Comparison of ENCODE assay signal across 13 mouse cellular contexts in the genomic region with DNA sequence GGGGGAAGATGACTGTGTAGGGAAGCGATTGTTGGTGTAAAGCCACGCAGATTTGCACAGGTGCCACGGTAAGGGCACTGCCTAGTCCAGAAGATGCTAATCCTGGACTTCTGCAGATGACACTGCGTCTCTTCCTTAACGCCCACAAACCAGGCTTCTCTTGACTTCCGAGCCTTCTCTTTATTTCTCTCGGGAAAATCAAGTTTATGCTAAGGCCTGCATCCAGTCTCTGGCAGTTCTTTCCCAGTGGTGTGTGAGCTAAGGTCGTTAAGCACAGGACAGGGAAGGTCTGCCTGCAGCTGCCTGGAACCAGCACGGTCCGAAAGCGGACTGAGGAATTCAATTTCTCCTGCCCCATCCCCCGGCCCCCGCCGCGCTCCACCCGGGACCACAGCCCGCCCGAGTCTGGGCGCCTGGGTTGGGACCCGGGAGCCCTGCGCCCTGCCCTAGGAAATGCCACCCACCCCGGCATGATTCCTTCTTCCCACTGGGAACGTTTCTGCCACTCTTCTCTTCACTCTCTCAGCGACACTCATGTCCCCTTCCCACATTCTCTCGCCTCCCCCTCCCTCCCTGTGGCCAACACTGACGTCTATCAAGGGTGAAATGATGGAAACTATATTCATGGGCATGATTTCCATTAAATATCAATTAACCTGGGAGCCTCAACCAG. TPM values are rescaled to one million over a fixed set of nuclear protein-coding genes. Genes with fewer than 3 reads are reported as not detected.
DNase-seq lines count a peak whose midpoint lies in the region; ATAC-seq and TF ChIP-seq lines count a peak whose summit lies in the region.
"Had no signal": no experiment of that assay in that cellular context is flagged by ENCODE, and none has a peak within 500 bp of the region (broad histone marks: within the 10 kb centered on the region; RNA-seq: fewer than 3 reads in every experiment).

No protein-coding gene starts in this region.

- no peak overlapping the region for H3K27ac ChIP-seq in stomach, embryonic 15.5 days
- H3K27ac ChIP-seq in stomach, postnatal 0 days (replicated peaks), result no peak overlapping the region
- H3K27ac ChIP-seq: hindbrain, embryonic 14.5 days; left cerebral cortex, adult 2 months; midbrain, embryonic 13.5 days had no signal

- no peak for ATAC-seq in stomach, embryonic 15.5 days (ENCODE audit: insufficient read depth, low FRiP score, low read depth)
- ATAC-seq in stomach, postnatal 0 days (ENCODE audit: low FRiP score, low TSS enrichment), result no peak
- ATAC-seq: midbrain, embryonic 13.5 days had no signal

- no peaks in the 10 kb centered on the region for H3K36me3 ChIP-seq in stomach, embryonic 15.5 days
- H3K36me3 ChIP-seq in stomach, postnatal 0 days (ENCODE audit: control insufficient read depth, insufficient read depth, low read length), result no peaks in the 10 kb centered on the region
- H3K36me3 ChIP-seq: midbrain, embryonic 13.5 days had no signal

- peaks cover 13% of the 10 kb centered on the region for H3K4me1 ChIP-seq in stomach, embryonic 15.5 days
- H3K4me1 ChIP-seq in stomach, postnatal 0 days (replicated peaks; ENCODE audit: control insufficient read depth, insufficient read depth), result no peaks in the 10 kb centered on the region

- H3K9ac ChIP-seq in stomach, embryonic 15.5 days, result no peak overlapping the region
- no peak overlapping the region for H3K9ac ChIP-seq in stomach, postnatal 0 days (ENCODE audit: low read length)
- H3K9ac ChIP-seq: hindbrain, embryonic 14.5 days; midbrain, embryonic 13.5 days had no signal

- H3K9me3 ChIP-seq in stomach, embryonic 15.5 days, result no peaks in the 10 kb centered on the region
- H3K9me3 ChIP-seq in stomach, postnatal 0 days (ENCODE audit: control insufficient read depth, low read length), result no peaks in the 10 kb centered on the region
- H3K9me3 ChIP-seq: midbrain, embryonic 13.5 days had no signal

- no peak for TF ChIP-seq EP300 in stomach, postnatal 0 days (optimal IDR thresholded peaks at IDR 0.05)

- no peak for TF ChIP-seq CTCF in stomach, postnatal 0 days (IDR thresholded peaks at IDR 0.05; ENCODE audit: low read depth)

- H3K4me2 ChIP-seq in stomach, embryonic 15.5 days, result peak overlapping the region; percentile 87; the same call in 1 of the 2 replicates
- H3K4me2 ChIP-seq in stomach, postnatal 0 days (replicated peaks; ENCODE audit: low read depth), result no peak overlapping the region

- DNase-seq in embryo, embryonic 11 days, result peak; percentile 64
- no peak for DNase-seq in embryo, embryonic 9.5 days (ENCODE audit: extremely low spot score)
- DNase-seq in stomach, postnatal 0 days (ENCODE audit: low spot score), result no peak
- DNase-seq in kidney, postnatal 14 days, result peak; percentile 84
- DNase-seq in testis, postnatal 10 days (ENCODE audit: low spot score), result peak; percentile 64
- DNase-seq in T-cell, adult 2 months (ENCODE audit: low spot score), result no peak
- DNase-seq in thymus, postnatal 10 days (ENCODE audit: low spot score in 2 of 2), result no peak
- DNase-seq: cerebellum, adult 18-20 months had no signal

- WGBS in stomach, embryonic 15.5 days, result 5% methylated on average over 26 of the region's 26 CpGs
- WGBS in stomach, postnatal 0 days, result 13% methylated on average over 26 of the region's 26 CpGs

- no peak overlapping the region for H3K4me3 ChIP-seq in stomach, embryonic 15.5 days (replicated peaks)
- no peak overlapping the region for H3K4me3 ChIP-seq in stomach, postnatal 0 days (ENCODE audit: low read depth, low read length)
- H3K4me3 ChIP-seq: left cerebral cortex, adult 2 months had no signal

- peaks cover 90% of the 10 kb centered on the region for H3K27me3 ChIP-seq in stomach, embryonic 15.5 days (replicated peaks)
- peaks cover 37% of the 10 kb centered on the region for H3K27me3 ChIP-seq in stomach, postnatal 0 days (ENCODE audit: control insufficient read depth, insufficient read depth, low read length)

RNA-seq across cellular contexts. Expression of gene Hoxd8, which starts 0.6 kb away (rescaled TPM):
- 1.9 and 3.2 TPM in 2 replicates for polyA plus RNA-seq in stomach, embryonic 15.5 days (2015; fragmentation: Nextera tagmentation; extraction: Ambion mirVana)
- polyA plus RNA-seq in stomach, postnatal 0 days (2015; fragmentation: Nextera tagmentation; extraction: Ambion mirVana), result 1.3 TPM in 2 replicates
- polyA plus RNA-seq: midbrain, embryonic 13.5 days had no signal

RNA-seq across cellular contexts. Expression of gene Hoxd9, which starts 6.3 kb away (rescaled TPM):
- polyA plus RNA-seq in stomach, embryonic 15.5 days (2015; fragmentation: Nextera tagmentation; extraction: Ambion mirVana), result 0.61 and 1.3 TPM in 2 replicates
- 0.31 and 0.34 TPM in 2 replicates for polyA plus RNA-seq in stomach, postnatal 0 days (2015; fragmentation: Nextera tagmentation; extraction: Ambion mirVana)
- polyA plus RNA-seq: midbrain, embryonic 13.5 days had no signal

RNA-seq across cellular contexts. Expression of gene Hoxd3, which starts 7.9 kb away (rescaled TPM):
- 14.4 and 15.8 TPM in 2 replicates for polyA plus RNA-seq in stomach, embryonic 15.5 days (2015; fragmentation: Nextera tagmentation; extraction: Ambion mirVana)
- polyA plus RNA-seq in stomach, postnatal 0 days (2015; fragmentation: Nextera tagmentation; extraction: Ambion mirVana), result 1.3 and 1.5 TPM in 2 replicates

RNA-seq across cellular contexts. Expression of gene Hoxd4, which starts 7.9 kb away (rescaled TPM):
- polyA plus RNA-seq in stomach, embryonic 15.5 days (2015; fragmentation: Nextera tagmentation; extraction: Ambion mirVana), result 0.53 and 0.92 TPM in 2 replicates
- 0.08 and 0.19 TPM in 2 replicates for polyA plus RNA-seq in stomach, postnatal 0 days (2015; fragmentation: Nextera tagmentation; extraction: Ambion mirVana)
- polyA plus RNA-seq: lung, embryonic 16.5 days; midbrain, embryonic 13.5 days had no signal

RNA-seq across cellular contexts. Expression of gene Hoxd10, which starts 12.1 kb away (rescaled TPM):
- polyA plus RNA-seq in stomach, embryonic 15.5 days (2015; fragmentation: Nextera tagmentation; extraction: Ambion mirVana), result 0.09 and 2.4 TPM in 2 replicates
- polyA plus RNA-seq in stomach, postnatal 0 days (2015; fragmentation: Nextera tagmentation; extraction: Ambion mirVana), result 0.10 TPM in 1 of 2 replicates, not detected in the other
- polyA plus RNA-seq: hindbrain, embryonic 14.5 days; midbrain, embryonic 13.5 days had no signal

Comparison
In these comparisons a context has a peak if more than half of its experiments do, and no peak if none do; other contexts are left out.
1. DNase-seq: peak in embryo, embryonic 11 days (single experiment), kidney, postnatal 14 days (single experiment) and testis, postnatal 10 days (single experiment); none in embryo, embryonic 9.5 days (single experiment), stomach, postnatal 0 days (single experiment), T-cell, adult 2 months (single experiment) and thymus, postnatal 10 days (0 of 2).